Mouse (Mus musculus): Measurements from ENCODE around the gene Ccdc190.

The Ccdc190 gene

GRCm38 (mm10) chr1:169928454-169928971 lies at the start of gene Ccdc190:
Gene Ccdc190 (plus strand): TSS chr1:169928648.
- DNase-seq (ENCODE audit: low read depth, low spot score) = peak; percentile 11

- DNase-seq (ENCODE audit: low read depth, low spot score) = no peak
Measured at GRCm38 (mm10) chr1:169879060-169879459, 49.4 kb upstream of the Ccdc190 start.

GRCm38 (mm10) chr1:169880181-169880580 lies 48.3 kb upstream of the Ccdc190 start:
- no peak for DNase-seq (ENCODE audit: low read depth, low spot score)

GRCm38 (mm10) chr1:169883081-169883565 lies 45.3 kb upstream of the Ccdc190 start:
- no peak for DNase-seq (ENCODE audit: low read depth, low spot score)

- DNase-seq (ENCODE audit: low read depth, low spot score) = no peak
Measured at GRCm38 (mm10) chr1:169889250-169889649, 39.2 kb upstream of the Ccdc190 start.

GRCm38 (mm10) chr1:169893976-169894375 lies 34.5 kb upstream of the Ccdc190 start:
- DNase-seq (ENCODE audit: low read depth, low spot score) = peak; percentile 54

GRCm38 (mm10) chr1:169895686-169896085 lies 32.8 kb upstream of the Ccdc190 start:
- no peak for DNase-seq (ENCODE audit: low read depth, low spot score)

- no peak for DNase-seq (ENCODE audit: low read depth, low spot score)
Measured at GRCm38 (mm10) chr1:169897916-169898315, 30.5 kb upstream of the Ccdc190 start.

- no peak for DNase-seq (ENCODE audit: low read depth, low spot score)
Measured at GRCm38 (mm10) chr1:169898607-169899006, 29.8 kb upstream of the Ccdc190 start.

- no peak for DNase-seq (ENCODE audit: low read depth, low spot score)
Measured at GRCm38 (mm10) chr1:169900771-169901336, 27.6 kb upstream of the Ccdc190 start.

GRCm38 (mm10) chr1:169909163-169909562 lies 19.3 kb upstream of the Ccdc190 start:
- no peak for DNase-seq (ENCODE audit: low read depth, low spot score)

- no peak for DNase-seq (ENCODE audit: low read depth, low spot score)
Measured at GRCm38 (mm10) chr1:169909659-169910058, 18.8 kb upstream of the Ccdc190 start.

GRCm38 (mm10) chr1:169910751-169911150 lies 17.7 kb upstream of the Ccdc190 start:
- DNase-seq (ENCODE audit: low read depth, low spot score) = no peak

GRCm38 (mm10) chr1:169911526-169911925 lies 16.9 kb upstream of the Ccdc190 start:
- DNase-seq (ENCODE audit: low read depth, low spot score) = no peak

- DNase-seq (ENCODE audit: low read depth, low spot score) = no peak
Measured at GRCm38 (mm10) chr1:169916659-169917058, 11.8 kb upstream of the Ccdc190 start.

GRCm38 (mm10) chr1:169917115-169917796 lies 11.2 kb upstream of the Ccdc190 start:
- DNase-seq (ENCODE audit: low read depth, low spot score) = no peak

GRCm38 (mm10) chr1:169917998-169918397 lies 10.4 kb upstream of the Ccdc190 start:
- DNase-seq (ENCODE audit: low read depth, low spot score) = peak; percentile 77

GRCm38 (mm10) chr1:169919211-169919610 lies 9.2 kb upstream of the Ccdc190 start:
- peak; percentile 85 for DNase-seq (ENCODE audit: low read depth, low spot score)

GRCm38 (mm10) chr1:169921710-169922211 lies 6.7 kb upstream of the Ccdc190 start:
- peak; percentile 56 for DNase-seq (ENCODE audit: low read depth, low spot score)

GRCm38 (mm10) chr1:169924567-169924966 lies 3.9 kb upstream of the Ccdc190 start:
- DNase-seq (ENCODE audit: low read depth, low spot score) = no peak

- no peak for DNase-seq (ENCODE audit: low read depth, low spot score)
Measured at GRCm38 (mm10) chr1:169927753-169928369, 587 bp upstream of the Ccdc190 start.

- DNase-seq (ENCODE audit: low read depth, low spot score) = no peak
Measured at GRCm38 (mm10) chr1:169931698-169932097, 3.2 kb downstream of the Ccdc190 start.

All from ZHBTc4 (cell line).